Mouse (Mus musculus): Measurements from ENCODE around the gene Mmp7.

Mmp7 gene

GRCm38 (mm10) chr9:7691790-7692189 lies at the start of gene Mmp7:
TSS of gene Mmp7 (plus strand) at chr9:7692090.
- no peak for DNase-seq (ENCODE audit: low read depth, low spot score)

- peak; percentile 70 for DNase-seq (ENCODE audit: low read depth, low spot score)
Measured at GRCm38 (mm10) chr9:7647901-7648300, 44.0 kb upstream of the Mmp7 start.

GRCm38 (mm10) chr9:7650397-7651180 lies 41.3 kb upstream of the Mmp7 start:
- no peak for DNase-seq (ENCODE audit: low read depth, low spot score)

GRCm38 (mm10) chr9:7652351-7653085 lies 39.4 kb upstream of the Mmp7 start:
- no peak for DNase-seq (ENCODE audit: low read depth, low spot score)

- DNase-seq (ENCODE audit: low read depth, low spot score), result no peak
Measured at GRCm38 (mm10) chr9:7657946-7658345, 33.9 kb upstream of the Mmp7 start.

GRCm38 (mm10) chr9:7659469-7660020 lies 32.3 kb upstream of the Mmp7 start:
- peak; percentile 73 for DNase-seq (ENCODE audit: low read depth, low spot score)

GRCm38 (mm10) chr9:7661371-7661770 lies 30.5 kb upstream of the Mmp7 start:
- DNase-seq (ENCODE audit: low read depth, low spot score), result peak; percentile 63

- no peak for DNase-seq (ENCODE audit: low read depth, low spot score)
Measured at GRCm38 (mm10) chr9:7669674-7670073, 22.2 kb upstream of the Mmp7 start.

GRCm38 (mm10) chr9:7672985-7673384 lies 18.9 kb upstream of the Mmp7 start:
- DNase-seq (ENCODE audit: low read depth, low spot score), result no peak

- DNase-seq (ENCODE audit: low read depth, low spot score), result no peak
Measured at GRCm38 (mm10) chr9:7678154-7678837, 13.6 kb upstream of the Mmp7 start.

- no peak for DNase-seq (ENCODE audit: low read depth, low spot score)
Measured at GRCm38 (mm10) chr9:7682081-7682618, 9.7 kb upstream of the Mmp7 start.

GRCm38 (mm10) chr9:7686024-7686423 lies 5.9 kb upstream of the Mmp7 start:
- DNase-seq (ENCODE audit: low read depth, low spot score), result no peak

GRCm38 (mm10) chr9:7689799-7690198 lies 2.1 kb upstream of the Mmp7 start:
- DNase-seq (ENCODE audit: low read depth, low spot score), result no peak

- DNase-seq (ENCODE audit: low read depth, low spot score), result no peak
Measured at GRCm38 (mm10) chr9:7693961-7694360, 2.1 kb downstream of the Mmp7 start.

GRCm38 (mm10) chr9:7695646-7696045 lies 3.8 kb downstream of the Mmp7 start:
- DNase-seq (ENCODE audit: low read depth, low spot score), result no peak

- no peak for DNase-seq (ENCODE audit: low read depth, low spot score)
Measured at GRCm38 (mm10) chr9:7708698-7709097, 16.8 kb downstream of the Mmp7 start.

GRCm38 (mm10) chr9:7711196-7711595 lies 19.3 kb downstream of the Mmp7 start:
- peak; percentile 58 for DNase-seq (ENCODE audit: low read depth, low spot score)

- DNase-seq (ENCODE audit: low read depth, low spot score), result peak; percentile 65
Measured at GRCm38 (mm10) chr9:7714062-7714907, 22.4 kb downstream of the Mmp7 start.

GRCm38 (mm10) chr9:7714908-7715175 lies 23.0 kb downstream of the Mmp7 start:
- DNase-seq (ENCODE audit: low read depth, low spot score), result no peak

GRCm38 (mm10) chr9:7721543-7721942 lies 29.7 kb downstream of the Mmp7 start:
- DNase-seq (ENCODE audit: low read depth, low spot score), result peak; percentile 77

- no peak for DNase-seq (ENCODE audit: low read depth, low spot score)
Measured at GRCm38 (mm10) chr9:7728997-7729396, 37.1 kb downstream of the Mmp7 start.
